Mouse (Mus musculus): ENCODE results near the gene Prrt3.

DNA sequence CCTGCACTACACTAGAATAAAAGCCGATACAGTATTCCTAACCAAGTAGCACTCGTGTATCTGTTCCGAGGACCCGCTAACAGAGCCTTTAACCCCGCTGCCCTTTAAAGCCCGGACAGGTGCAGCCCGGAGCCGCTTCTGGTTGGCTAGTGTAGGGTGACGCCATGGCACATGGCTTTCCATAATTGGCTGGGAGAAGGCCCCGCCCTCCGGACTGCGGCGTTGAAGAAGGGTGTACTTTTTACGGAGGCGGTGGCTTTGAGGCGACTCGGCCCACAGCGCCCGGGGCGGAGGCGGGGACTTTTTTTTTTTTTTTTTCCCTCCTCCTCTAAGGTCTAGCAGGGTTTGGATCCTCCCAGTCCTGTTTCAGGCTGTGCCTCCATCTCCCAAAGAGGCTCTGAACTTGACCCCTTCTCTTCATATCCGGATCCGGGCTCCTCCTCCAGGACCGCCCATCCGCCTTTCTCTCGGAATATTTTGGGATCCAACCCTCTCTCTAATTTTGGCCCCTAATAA lies 18.6 kb downstream of the Prrt3 start, which contains the start of gene Creld1:
- TF ChIP-seq CTCF (IDR thresholded peaks at IDR 0.05; ENCODE audit: insufficient read depth, low read depth, low read length) = no peak
- no peak; the same call in 1 of the 2 replicates for TF ChIP-seq POLR2A (IDR thresholded peaks at IDR 0.05; ENCODE audit: insufficient read depth, low read depth, low read length)

All from olfactory bulb, adult 2 months (tissue).